Mouse (Mus musculus) lung, postnatal 4 days (tissue): ENCODE measurements around the gene Srp54a.
"Not testable (repeated sequence)": the region's sequence is repeated elsewhere in the genome, so short reads cannot be mapped to it uniquely, and the experiment has no call there.

ENCODE experiments used
- DNase-seq, 2 experiments: peaks; one replicate each; pipeline ENCODE4 v3.0.0; 2021

The Srp54a gene

GRCm38 (mm10) chr12:55079726-55080600 lies at the start of gene Srp54a, which contains the start of gene 2700097O09Rik:
Gene Srp54a, plus strand, starts transcription at chr12:55080262.
Gene 2700097O09Rik, minus strand, starts transcription at chr12:55080110.
- peak; percentile 95 to 96 for DNase-seq

- no peak for DNase-seq
Measured at GRCm38 (mm10) chr12:55041011-55041410, 39.1 kb upstream of the Srp54a start.

DNA sequence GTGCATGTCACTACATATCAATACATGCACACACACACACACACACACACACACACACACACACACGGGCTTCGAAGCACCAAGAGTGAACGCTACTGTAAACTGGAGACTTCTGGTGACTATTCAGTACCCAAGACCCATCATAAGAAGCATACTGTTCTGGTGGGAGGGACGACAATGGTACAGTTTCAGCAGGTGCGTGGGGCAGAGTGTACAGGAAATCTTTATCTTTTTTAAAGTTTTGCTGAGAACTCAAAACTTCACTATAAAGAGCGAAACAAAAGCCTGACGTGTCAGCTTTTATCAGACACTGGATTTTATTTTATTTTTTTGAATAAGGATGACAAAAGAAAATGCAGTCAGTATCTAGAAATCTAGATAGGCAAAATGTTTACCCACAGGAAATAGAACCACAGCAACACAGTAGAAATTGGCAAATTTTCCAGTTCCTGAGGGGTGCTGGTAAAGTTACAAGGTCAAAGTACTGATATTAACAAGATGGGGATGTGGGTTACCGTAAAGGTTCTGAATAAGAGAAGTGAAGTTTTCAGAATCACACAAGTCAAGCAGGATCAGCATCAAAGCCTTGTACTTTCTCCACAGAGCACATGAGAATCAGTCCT lies 30.2 kb upstream of the Srp54a start:
- no peak for DNase-seq

- no peak for DNase-seq
Measured at GRCm38 (mm10) chr12:55051210-55052173, 28.6 kb upstream of the Srp54a start.

DNA sequence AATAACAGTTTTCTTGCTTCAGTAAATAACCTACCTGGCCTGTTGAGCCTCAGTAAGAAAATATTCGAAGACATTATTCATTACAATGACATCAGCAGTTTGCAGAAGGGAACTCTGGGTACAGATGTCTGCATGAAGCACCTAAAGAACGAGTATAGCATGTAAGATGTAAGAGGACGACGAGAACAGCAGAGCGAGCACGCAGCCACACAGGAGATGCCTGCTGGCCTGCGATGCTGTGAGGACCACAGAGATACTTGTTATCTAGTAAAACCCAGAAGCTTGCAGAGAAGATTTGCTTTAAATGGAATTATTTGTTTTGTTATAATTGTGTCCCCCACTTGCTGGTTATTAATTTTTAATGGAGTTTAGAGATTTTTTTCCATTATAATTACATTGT lies 26.8 kb upstream of the Srp54a start:
- no peak for DNase-seq

- DNase-seq, result no peak
Measured at GRCm38 (mm10) chr12:55054551-55055241, 25.4 kb upstream of the Srp54a start.

DNA sequence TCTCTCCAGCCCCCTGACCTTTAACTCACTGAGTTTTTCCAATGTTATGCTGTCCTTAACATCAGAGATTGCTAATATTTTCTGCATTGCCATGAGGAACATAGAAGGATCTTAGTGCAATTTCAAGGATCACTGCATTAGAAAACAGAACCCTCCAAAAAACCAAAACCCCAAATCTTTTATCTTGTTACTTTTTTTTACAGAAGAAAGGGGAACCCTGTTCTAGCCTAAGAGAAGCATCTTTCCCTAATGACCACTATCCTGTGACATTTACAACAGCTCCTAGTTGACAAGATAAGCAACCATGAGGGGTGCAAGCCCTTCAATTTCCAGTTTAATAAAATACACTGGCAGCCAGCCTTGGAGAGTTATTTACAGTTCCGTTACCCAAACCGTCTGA lies 23.4 kb upstream of the Srp54a start:
- DNase-seq, result no peak

GRCm38 (mm10) chr12:55058865-55059615 lies 21.0 kb upstream of the Srp54a start:
- DNase-seq, result peak; percentile 19 to 67

GRCm38 (mm10) chr12:55059812-55060211 lies 20.2 kb upstream of the Srp54a start:
- DNase-seq, result no peak

GRCm38 (mm10) chr12:55060212-55060898 lies 19.7 kb upstream of the Srp54a start:
- DNase-seq, result no peak

DNA sequence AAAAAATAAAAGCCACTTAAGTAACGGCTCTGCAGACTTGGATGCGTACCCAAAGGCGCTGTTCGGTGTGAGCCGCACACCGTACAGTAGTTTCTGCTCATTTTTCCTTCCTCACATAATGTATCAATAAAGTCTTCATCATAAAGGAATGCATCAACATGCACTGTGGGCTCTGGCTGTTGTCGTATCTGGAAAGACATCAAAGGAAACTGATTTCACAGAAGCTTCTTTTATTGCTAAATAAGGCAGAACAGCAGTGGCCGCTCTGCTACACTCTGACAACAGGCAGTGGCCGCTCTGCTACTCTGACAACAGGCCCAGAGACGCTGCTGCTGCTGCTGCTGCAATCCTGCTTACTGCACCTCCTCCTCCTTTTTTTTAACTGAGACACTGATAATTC lies 19.1 kb upstream of the Srp54a start:
- peak; percentile 47 to 85 for DNase-seq

GRCm38 (mm10) chr12:55062141-55062540 lies 17.9 kb upstream of the Srp54a start:
- no peak for DNase-seq

DNA sequence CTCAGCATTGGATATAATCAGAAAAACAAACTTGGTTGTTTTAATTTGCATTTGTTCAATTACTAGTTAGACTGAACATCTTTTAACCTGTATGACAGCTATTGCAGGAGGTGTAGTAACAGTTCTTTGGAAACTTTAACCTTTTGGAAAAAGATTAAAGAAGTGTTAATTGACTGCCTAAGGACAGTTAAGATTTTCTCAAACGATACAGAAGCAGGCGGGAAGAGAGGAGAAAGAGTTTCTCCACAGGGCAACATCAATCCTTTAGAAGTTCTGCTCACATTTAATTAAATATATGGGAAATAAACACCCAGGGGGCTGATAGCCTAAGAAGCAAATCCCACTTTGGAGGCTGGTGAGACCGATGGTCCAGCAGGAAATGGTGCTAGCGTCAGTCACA lies 7.6 kb upstream of the Srp54a start:
- no peak for DNase-seq

- DNase-seq, result no peak
Measured at GRCm38 (mm10) chr12:55073686-55074085, 6.4 kb upstream of the Srp54a start.

DNA sequence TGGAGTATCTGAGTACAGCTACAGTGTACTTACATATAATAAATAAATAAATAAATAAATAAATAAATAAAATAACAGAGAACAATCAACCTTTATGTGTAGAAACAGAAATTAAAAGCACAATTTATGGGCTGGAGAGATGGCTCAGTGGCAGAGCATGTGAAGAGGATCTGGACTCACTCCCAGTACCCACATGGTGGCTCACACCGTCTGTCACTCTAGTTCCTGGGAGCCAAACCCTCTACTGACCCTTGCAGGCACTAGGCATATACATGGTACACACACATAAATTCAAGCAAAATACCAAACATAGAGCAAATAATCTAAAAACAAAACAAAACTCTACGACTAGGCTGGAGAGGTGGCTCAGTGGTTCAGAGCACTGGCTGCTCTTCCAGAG lies 4.8 kb upstream of the Srp54a start:
- DNase-seq, result no peak

- DNase-seq, result not testable (repeated sequence)
Measured at GRCm38 (mm10) chr12:55078706-55079105, 1.4 kb upstream of the Srp54a start.

- DNase-seq, result not testable (repeated sequence)
Measured at GRCm38 (mm10) chr12:55080601-55080942, 510 bp downstream of the Srp54a start.

GRCm38 (mm10) chr12:55092127-55092526 lies 12.1 kb downstream of the Srp54a start:
- not testable (repeated sequence) for DNase-seq

DNA sequence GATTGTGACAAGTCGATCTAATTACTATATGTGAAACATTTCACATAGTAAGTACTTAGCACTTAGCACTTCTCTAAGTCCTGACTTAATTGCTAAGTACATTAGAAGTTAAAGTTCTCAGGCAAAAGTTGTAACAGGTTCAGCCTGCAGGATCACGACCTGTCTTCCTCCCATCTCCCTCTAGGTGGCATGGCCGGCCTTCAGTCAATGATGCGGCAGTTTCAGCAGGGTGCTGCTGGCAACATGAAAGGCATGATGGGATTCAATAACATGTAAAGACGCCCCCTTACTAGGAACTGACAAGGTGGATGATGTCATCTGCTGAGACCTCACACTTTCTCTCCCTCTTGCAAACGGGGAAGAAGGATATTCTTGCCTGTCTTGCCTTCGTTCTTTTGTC lies 32.6 kb downstream of the Srp54a start:
- DNase-seq, result not testable (repeated sequence)

GRCm38 (mm10) chr12:55124242-55124641 lies 44.2 kb downstream of the Srp54a start, which contains the start of gene Fam177a:
Gene Fam177a, plus strand, starts transcription at chr12:55124469.
- DNase-seq, result not testable (repeated sequence)

DNA sequence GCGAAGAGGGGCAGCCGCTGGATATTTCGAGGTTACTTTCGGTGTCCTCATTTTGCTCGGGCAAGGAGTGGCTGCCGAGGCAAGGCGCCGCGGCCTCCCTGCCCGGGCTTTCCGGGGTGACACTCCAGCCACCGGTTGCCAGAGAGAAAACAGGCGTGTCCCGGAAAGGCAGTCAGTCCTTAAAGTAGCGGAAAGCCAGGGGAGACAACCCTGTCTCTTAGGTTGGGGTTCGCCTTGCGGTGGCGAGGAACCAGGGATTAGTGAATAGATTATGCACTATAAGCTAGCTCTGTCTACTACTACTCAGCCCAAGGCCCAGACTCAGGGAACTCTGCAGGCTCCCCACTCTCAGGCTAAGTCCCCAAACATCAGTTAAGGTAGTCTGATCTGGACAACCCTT lies 44.7 kb downstream of the Srp54a start:
- DNase-seq, result not testable (repeated sequence)
